Mouse (Mus musculus): Measurements from ENCODE around the gene Adgra1.

Adgra1 gene

DNA sequence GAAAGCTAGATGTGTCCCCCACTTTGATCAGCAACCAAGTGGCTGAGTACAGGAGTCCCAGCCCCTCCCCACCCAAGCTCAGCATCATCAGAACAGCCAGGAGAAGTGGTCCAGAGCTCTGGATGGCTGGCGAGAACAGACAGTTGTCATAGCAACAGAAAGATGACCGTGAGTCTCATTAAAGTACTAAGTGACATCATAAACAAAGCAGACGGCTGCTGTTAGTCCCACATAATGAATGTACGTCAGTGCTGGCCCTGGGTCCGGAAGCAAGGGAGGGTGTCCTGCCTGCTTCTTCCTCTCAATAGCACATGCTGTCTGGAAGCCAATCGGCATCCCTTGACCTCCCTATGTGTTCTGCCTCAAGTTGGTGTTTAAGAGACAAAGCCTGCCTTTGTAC lies 16.2 kb downstream of the Adgra1 start:
- peak; percentile 15 for DNase-seq (ENCODE audit: low spot score)

DNA sequence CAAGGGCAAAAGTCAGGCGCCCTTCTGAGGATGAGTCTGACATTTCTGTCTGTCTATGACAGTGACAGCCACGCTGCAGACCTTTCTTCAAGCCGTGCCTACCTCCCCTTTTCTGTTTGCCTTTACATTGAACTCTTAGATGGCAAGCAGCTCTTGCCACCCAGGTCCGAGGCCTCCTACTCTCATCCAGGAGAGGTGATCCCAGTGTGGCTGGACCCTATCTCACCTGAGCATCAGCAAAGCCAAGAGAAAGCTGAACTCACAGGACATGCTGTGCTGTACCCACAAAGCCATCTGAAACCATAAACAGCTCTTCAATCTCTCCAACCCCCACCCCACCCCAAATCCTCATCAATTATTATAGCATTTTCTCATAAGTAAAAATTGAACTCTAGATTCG lies 16.7 kb downstream of the Adgra1 start:
- no peak for DNase-seq (ENCODE audit: low spot score)

DNA sequence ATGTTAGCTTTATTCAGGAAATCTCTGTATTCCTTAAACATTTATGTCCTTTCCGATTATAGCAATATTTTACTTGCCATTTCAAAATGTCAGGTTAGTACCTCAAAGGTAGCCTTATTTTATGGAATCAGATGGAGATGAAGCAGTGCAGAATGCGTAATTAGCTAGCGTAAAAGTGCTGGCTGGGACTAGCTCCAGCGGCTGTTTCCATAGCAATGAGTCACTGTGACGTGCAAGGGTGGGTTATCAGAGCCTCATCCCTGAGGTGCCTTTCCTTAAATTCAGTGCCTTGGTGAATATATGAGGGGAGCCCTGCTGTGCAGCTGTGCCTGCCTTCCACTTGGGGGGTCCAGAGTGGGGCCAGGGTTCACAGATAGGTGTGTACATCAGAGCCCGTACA lies 17.1 kb downstream of the Adgra1 start:
- DNase-seq (ENCODE audit: low spot score) = no peak

DNA sequence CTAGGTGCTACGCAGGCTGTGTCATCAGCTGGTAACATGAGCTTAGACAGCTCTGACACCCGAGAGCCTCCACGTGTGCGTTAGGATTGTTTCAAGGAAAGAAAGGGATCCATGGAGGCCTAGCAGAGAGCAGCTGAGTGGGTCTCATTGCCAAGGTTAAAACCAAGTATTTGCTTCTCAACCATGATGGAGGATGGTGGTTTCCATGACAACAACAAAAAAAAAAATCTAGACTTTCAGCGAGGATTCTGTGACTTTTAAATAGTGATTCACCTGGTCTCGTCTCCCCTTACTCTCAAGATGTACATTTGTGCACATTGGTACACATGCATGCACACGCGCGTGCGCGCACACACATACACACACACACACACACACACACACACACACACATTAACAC lies 21.3 kb downstream of the Adgra1 start:
- DNase-seq (ENCODE audit: low spot score) = no peak

DNA sequence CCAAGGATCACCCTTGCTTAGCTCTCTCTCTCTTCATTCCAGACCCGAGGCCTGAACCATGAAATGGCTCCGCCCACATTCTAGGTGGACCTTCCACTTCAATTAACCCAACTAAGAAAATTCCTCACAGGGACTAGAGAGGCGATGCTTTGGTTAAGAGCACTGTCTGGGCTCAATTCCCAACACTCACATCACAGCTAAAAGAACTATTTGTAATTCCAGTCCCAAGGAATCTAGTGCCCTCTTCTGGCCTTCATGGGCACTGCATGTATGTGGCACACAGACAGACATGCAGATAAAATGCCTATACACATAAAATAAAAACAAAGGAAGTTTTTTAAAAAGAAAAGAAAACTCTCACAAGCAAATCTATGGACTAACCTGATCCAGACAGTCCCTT lies 27.4 kb downstream of the Adgra1 start:
- peak; percentile 24 for DNase-seq (ENCODE audit: low spot score)

DNA sequence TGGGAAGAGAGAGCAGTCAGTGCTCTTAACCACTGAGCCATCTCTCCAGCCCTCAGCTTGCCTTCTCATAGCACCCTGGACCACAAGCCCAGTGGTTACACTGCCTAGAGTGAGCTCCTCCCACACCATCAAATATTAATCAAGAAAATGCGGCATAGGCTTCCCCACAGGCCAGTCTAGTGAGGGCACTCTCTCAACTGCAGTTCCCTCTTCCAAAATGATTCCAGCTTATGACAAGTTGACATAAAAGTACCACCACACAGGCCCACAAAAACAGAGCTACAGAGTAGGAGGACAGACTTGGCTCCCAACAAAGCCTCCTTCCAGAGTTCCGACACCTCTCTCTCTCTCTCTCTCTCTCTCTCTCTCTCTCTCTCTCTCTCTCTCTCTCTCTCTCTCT lies 29.1 kb downstream of the Adgra1 start:
- no peak for DNase-seq (ENCODE audit: low spot score)

DNA sequence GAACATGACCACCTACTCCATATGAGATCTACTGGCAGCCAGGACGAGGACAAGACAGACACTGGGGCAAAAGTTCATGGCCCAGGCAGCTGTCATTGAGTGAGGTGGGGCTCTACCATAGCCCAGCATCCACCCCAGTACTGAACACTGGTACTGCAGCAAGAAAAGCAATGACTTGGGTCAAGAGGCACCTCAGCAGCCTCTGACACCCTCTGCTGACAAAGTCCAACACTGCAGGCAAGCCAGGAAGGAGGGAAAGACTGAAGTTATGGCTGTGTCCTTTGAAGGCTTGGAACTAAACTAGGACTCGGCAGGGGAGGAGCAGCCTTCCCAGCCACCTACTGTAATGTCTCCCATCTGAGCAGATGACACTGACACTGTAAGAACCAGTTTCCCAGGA lies 30.3 kb downstream of the Adgra1 start:
- no peak for DNase-seq (ENCODE audit: low spot score)

DNA sequence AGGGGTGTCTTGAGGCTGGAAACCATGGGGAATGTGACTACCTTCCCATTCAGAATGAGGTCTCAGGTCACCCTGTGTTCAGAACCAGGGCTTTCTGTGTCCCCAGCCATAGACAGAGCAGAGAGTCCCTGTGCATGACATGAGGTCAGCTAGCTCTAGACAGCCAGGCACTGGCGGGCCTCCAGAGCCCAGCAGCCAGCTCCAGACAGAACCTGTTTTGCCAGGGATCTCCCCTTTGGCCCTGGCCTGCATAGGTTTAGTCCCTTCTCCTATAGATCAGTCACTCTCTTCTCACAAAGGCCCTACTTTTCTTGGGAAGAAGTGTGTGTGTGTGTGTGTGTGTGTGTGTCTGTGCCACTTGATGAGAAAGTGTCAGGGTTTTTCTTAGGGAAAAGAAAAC lies 30.9 kb downstream of the Adgra1 start:
- DNase-seq (ENCODE audit: low spot score) = no peak

DNA sequence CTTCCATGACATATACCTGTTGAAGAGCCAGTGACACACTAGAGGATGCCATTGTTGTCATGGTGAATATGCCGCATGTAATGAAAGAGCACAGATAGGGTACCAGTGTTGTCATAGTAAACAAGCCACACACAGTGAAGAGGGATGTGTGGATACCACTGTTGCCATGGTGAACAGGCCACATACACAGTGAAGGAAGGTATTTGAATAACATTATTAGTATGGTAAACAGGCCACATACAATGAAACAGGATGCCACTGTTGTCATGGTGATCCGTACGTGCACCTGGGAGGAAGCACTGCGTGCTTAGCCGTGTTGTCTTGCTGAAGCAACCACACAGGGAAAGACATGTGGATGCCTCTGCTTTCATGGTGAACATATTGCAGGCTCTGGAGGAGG lies 37.0 kb downstream of the Adgra1 start:
- no peak for DNase-seq (ENCODE audit: low spot score)

DNA sequence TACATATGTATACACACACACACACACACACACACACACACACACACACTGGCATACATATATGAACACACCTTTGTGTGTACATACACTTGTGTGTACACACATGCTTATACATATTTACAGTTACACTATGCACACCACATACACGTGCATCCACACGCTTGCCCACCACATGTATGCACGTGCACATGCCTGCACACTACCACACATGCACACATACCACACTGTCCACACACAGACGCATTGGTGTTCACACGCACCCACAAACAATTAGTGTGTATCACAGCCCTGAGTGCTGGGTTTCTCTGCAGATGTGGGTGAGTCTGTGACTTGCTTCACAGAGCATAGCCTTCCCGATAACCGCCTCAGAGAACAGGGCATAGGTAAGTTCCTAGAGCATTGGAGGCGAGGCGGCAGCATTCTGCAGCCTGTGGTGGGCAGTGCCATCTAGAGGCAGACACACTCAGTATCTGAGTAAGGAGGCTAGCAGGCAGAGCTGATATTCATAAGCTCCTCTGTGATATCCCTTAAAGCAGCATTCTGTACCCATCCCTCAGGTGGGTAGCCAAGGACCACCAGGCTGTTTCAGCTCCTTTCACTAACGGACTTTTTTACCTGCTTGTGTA lies 43.3 kb downstream of the Adgra1 start:
- DNase-seq (ENCODE audit: low spot score) = peak; percentile 29

DNA sequence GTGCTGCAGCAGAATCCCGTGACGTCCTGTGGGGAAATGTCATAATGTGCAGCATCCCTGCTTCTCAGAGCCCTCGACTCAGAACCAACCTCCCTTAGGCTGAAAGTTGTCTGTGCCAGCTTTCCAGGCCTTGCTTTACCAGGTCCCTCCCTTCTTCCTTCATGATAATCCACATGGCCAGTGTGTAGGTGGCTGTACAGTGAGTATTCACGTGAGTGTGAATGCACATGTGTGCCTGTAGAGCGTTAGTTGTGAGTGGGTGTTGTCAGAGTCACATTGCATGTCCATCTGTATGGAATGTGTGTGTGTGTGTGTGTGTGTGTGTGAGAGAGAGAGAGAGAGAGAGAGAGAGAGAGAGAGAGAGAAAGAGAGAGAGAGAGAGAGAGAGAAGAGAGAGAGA lies 44.1 kb downstream of the Adgra1 start:
- DNase-seq (ENCODE audit: low spot score) = no peak

DNA sequence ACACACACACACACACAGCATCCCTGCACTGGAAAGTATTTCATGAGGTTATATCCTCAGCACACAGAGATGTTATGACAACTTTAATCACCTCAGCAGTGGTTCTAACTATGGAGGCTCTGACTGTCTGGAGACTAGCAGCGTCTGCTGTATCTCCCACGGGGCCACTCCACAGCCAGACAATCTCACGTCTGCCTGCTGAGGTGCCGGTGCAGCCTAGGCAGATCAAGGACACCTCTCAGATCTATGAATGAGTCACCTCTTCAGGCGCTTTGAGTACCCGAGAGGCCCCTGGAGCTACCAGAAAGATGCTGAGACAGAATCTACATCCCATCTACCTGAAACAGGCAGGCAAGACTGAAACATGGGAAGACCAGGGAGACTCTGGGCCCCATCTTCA lies 44.6 kb downstream of the Adgra1 start:
- no peak for DNase-seq (ENCODE audit: low spot score)

DNA sequence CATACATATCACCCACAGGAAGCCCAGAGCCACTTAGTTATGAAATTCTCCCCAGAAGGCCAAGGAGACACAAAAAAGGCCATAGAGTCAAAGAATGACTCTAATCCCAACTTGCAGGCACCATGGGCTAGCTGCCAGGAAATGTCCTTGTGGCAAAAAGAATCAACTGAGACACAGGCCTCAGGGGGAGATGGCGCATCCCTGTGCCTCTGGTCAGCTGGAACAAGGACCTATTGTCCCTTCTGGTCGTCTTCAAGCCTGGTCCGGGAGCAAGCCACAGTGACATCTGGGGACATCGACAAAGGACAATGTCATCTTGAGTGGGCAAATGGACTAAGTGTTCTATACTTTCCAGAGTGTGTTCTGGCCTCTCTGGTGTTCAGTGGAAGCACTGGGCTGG lies 49.6 kb downstream of the Adgra1 start:
- DNase-seq (ENCODE audit: low spot score) = no peak

DNA sequence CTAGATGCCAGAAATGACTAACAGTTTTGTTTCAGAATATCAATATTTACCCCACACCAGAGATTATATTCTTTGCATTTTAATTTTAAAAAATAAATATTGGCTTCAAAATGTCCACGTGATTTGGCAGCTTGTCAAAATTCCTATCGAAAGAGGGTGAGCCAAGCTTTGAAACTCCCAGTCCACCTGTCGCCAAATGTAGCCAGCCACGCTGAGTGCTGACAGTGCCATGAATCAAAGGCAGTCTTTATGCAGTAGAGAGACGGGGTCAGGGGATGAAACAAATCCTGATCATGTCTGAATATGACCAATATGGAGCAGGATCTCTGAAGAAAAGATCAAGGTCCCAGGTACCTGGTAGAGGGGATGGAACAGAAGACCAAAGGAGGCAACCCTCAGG lies 57.8 kb downstream of the Adgra1 start:
- DNase-seq (ENCODE audit: low spot score) = no peak

DNA sequence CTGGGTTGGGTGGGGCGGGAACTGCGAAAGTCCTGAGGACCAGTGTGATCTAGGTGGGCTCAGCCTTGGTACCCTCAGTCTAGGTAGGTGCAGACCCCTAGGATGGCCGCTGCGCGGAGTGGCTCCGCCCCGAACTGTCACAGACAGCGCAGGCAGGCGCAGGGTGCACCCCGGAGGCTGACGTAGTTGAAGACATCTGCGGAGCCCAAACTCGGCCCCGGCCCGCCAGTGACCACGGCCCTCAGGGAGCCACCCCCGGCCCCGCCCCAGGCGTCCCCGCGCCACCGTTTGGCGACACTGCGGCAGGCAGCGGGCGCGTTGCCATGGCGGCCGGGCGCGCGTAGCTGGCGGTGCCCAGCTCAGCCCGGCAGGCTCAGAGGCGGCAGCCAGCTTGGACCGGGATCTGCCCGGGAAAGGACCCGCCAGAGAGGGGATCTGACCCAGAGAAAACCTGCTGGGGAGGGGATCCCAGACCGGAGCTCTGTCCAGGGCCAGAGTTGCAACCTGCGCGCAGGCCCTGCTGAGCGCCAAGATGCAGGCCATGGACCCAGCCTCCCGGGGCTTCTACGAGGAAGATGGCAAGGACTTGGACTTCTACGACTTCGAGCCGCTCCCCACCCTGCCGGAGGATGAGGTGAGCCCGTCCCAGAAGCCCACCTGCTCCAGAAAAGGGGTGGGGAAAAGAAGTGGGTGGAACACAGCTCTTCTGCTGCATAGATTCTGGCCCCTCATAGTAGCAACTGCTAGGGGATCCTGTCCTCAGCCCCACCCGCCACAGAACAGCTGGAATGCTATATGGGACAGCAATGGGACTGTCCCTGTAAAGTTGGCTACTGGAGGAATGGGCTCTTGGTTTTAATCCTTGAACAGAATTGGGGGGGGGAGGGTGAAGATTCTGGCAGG lies 60.9 kb downstream of the Adgra1 start, which contains the start of gene Kndc1:
Gene Kndc1, plus strand, starts transcription at position 42 of the 903 bp plus-strand sequence.
- no peak for DNase-seq (ENCODE audit: low spot score)

DNA sequence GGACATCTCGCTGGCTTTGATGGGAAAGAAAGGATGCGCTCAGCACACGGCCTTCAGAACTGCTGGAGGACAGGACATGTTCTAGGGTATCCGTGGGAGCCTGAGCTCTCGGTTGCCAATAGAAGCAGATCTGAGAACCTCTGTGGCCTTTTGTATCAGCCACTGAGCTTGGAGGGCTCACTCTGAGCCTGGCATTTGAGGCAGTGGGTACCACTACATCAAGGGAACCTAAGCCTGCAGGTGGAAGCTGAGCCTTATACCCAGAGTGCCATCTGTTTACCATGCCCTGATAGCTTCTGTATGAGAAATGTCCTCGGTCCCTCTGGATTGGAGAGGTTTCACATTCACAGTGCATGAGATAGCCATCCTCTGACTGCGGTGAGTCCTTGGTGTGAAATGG lies 62.3 kb downstream of the Adgra1 start:
- DNase-seq (ENCODE audit: low spot score) = no peak

DNA sequence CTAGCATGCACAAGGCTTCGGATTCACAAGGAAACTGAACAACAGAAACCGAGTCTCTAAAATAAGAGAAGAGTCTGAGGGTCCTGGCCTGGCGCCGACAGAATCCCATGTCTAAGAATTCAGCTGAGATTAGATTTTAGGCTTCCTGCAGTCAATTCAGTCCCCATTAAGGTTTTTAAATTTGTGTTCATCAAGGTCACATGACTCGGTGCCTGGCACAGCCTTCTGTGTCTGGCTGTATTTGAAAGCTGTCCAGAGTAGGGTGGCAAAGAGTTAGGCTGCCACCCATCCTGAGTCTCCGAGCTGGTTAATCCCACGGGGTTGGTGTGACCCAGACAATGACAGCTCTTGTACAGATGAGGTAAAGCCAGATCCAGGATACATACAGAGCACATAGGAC lies 62.8 kb downstream of the Adgra1 start:
- DNase-seq (ENCODE audit: low spot score) = no peak

DNA sequence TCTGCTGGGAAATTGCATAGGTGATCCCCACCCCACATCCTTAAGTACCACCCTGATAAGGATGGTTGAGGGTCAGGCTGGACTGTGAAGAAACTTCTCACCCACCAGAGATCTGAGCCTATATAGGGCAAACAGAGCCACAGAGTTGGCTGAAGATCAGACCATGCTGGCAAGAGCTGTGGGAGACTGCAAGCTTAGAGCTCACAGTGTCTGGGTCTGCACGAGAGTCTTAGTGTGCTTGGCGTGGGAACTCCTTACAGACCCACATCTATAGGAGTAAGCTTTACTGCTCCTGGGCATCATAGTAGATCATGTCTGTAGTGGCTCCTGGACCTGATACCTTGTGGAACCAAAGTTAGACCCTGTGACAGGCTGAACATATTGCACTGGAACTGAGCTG lies 64.6 kb downstream of the Adgra1 start:
- no peak for DNase-seq (ENCODE audit: low spot score)

DNA sequence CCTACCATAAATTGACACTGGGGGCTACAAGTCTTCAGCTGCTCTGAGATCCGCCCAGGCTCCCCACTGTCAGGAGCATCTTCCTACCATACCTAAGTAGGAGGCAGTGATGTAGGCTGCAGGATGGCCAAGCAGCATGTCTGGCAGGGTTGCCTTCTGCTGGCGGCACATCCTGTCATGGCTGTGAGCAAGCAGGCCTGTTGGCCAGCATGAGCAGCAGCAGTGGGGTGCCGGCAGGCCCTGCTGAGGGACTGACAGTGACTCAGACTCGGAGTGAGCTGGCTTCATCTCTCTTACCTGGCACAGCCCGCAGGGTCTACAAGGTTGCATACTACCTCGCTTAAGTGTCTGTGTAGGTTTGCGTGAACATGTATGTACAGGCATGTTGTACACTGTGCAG lies 65.5 kb downstream of the Adgra1 start:
- DNase-seq (ENCODE audit: low spot score) = no peak

DNA sequence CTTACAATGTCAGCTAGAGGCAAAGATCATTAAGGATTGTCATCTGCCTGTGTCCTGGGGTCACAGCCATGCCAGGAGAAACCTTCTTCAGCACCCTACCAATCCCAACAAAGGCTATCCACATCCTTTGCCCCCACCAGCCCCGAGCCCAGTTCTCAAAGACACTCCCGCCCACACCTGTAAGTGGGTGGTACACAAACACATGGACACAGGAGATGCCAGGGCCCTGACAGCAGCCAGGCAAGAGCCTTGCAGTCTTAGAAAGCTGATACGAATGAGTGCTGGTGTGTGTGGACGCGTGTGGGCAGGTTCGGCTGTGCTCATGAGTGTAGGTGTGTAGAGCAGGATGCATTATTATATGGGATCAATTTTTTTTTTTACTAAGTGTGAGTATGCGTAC lies 66.5 kb downstream of the Adgra1 start:
- DNase-seq (ENCODE audit: low spot score) = no peak

DNA sequence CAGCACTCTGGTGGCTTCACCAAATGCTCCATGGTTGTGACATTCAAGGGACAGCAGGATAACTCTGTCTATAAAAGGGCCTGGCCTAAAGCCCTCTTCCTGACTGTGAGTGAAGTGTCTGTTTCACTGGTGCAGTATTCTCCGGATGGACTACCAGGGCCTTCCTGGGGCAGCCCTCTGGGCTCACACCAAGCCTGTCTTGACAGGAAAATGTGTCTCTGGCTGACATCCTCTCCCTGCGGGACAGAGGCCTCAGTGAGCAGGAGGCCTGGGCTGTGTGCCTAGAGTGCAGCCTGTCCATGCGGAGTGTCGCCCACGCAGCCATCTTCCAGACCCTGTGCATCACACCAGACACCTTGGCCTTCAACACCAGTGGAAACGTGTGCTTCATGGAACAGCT lies 66.9 kb downstream of the Adgra1 start:
- no peak for DNase-seq (ENCODE audit: low spot score)

DNA sequence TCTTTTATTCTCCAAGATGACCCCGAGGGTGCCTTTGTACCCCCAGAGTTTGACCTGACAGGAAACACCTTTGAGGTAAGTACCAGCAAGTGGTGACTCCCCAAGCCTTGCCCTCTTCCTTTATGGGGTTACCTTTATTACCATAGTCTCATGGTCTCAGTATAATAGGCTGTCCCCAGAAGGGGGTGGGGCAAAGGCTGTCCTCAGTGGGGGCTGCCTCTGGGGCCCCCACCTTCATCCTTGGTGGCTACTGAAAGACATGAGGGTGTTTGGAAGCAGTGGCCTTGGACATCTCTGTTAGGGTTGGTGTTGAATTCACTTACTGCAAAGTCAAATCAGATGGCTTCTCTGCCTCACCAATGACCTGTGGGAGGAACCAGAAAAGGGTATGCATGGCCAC lies 68.0 kb downstream of the Adgra1 start:
- DNase-seq (ENCODE audit: low spot score) = no peak

DNA sequence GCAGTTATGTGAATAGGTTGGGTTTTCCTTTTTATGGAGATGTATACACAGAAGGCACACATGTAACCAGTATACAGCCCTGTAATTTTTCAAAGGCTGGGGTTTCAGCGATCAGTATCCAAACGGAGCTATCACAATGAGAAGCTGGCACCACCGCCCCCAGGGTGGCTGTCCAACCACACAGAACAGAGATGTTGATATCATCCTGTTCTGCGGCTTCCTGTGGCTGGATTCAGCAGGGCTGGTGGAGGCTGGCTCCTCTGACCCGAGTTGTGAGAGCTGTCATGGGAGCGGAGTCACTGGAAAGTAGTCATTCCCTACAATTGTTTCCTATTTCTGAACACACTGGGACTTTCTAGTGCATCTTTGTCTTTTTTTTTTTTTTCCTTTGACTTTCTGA lies 71.3 kb downstream of the Adgra1 start:
- DNase-seq (ENCODE audit: low spot score) = no peak

DNA sequence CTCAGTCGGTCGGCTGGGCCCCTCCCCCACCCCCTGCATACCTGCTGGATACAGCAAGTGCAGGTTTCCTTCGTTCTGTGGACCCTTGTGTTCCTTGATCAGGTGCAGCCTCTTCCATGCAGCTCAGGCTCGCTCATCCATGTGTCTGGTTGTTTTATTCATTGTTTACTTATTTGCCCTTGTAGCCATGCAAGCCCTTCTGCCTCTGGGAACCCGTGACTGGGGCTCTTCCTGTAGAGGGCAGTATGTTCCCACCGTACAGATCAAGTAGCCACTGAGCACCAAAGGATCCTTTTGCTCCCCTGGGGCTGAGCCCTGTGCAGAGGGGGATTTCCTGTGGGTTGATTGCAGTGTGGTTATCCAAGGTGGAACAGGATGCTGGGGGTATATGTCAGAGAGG lies 71.7 kb downstream of the Adgra1 start:
- peak; percentile 37 for DNase-seq (ENCODE audit: low spot score)
